Mouse (Mus musculus) hematopoietic stem cell, adult 5-6 weeks (primary cell): ENCODE results near the gene Cyp2j13. TPM values are rescaled to one million over a fixed set of nuclear protein-coding genes. Genes with fewer than 3 reads are reported as not detected.
"Not testable (repeated sequence)": the region's sequence is repeated elsewhere in the genome, so short reads cannot be mapped to it uniquely, and the experiment has no call there.

Experiments used
- ATAC-seq, 2 experiments: fragments of 125-278 bp in 1 of 2; replicated peaks in 1 of 2; 2 replicates each; pipeline ENCODE4 v1.8.0; 2016 to 2017; ENCODE audit warnings: inconsistent platforms in 2 of 2, mild to moderate bottlenecking in 2 of 2, moderate number of reproducible peaks in 2 of 2, low read depth in 1 of 2, moderate TSS enrichment in 1 of 2; ENCODE audit not compliant: low FRiP score in 2 of 2, poor library complexity in 2 of 2, severe bottlenecking in 2 of 2, insufficient read depth in 1 of 2, low TSS enrichment in 1 of 2
- total RNA-seq: library from RNA; stranded (forward); fragments of 172-1452, 232-1000 nt; gene quantifications from 2 replicates; pipeline ENCODE4 v1.2.3, GENCODE M21; 2017

Gene Cyp2j13
- not detected in 2 replicates for total RNA-seq

- peak; percentile 59 to 75; a peak in 3 of 4 replicates for ATAC-seq
Measured at GRCm38 (mm10) chr4:96077261-96078125, at the start of gene Cyp2j13. Cyp2j13 (minus strand) TSS chr4:96077546.

GRCm38 (mm10) chr4:96096841-96097240 lies 19.5 kb upstream of the Cyp2j13 start:
- ATAC-seq, result no peak

- ATAC-seq, result no peak
Measured at GRCm38 (mm10) chr4:96091869-96092268, 14.5 kb upstream of the Cyp2j13 start.

DNA sequence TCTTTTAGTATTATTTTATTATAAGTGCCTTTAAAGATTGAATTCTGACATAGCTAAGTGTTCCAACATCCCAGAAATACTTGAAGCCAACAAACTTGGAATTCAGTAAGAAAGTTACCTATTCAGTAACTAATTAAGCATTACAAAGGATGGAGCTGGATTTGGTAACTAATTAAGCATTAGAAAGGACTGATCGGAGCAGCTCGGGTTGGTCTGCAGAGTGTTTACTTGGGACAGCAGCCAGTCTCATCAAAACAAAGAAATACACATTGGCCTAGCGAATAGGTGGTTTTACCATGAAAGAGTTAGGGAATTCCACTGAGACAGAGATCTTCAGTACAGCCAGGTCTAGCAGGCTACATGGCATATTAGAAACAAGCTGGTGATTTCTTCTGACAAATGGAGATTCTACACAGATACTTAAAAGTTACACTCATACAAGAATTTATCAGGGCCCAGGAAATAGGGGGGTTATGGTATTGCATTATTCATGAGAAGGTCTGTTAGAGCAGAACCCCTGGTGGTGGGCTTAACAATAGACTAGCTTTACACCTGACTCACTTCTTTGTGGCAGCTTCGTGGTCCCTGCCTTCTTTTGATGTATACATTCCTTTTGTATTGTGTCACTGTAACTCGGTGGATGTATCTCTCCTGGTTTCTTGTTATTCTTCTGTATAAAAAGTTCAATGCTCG lies 12.2 kb upstream of the Cyp2j13 start:
- ATAC-seq, result not testable (repeated sequence)

DNA sequence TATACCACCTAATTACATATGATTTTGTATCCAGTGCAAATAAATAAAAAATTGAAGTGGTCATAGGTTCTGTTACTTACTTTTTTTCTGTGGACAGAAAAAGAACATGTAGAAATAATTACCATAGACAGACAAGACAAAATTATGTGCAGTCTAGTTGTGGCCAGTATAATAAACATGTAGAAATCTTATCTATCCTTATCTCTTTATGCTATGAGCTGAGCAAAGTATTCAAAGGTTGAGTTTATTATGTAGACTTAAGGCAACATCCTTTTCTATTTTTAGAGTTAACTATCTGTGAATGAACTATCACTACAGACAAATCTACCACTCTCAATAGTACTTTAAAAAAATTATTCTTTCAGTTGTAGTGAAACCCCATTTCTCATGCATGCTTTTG lies 962 bp upstream of the Cyp2j13 start:
- ATAC-seq, result no peak

- ATAC-seq, result no peak
Measured at GRCm38 (mm10) chr4:96062045-96062444, 15.3 kb downstream of the Cyp2j13 start.

DNA sequence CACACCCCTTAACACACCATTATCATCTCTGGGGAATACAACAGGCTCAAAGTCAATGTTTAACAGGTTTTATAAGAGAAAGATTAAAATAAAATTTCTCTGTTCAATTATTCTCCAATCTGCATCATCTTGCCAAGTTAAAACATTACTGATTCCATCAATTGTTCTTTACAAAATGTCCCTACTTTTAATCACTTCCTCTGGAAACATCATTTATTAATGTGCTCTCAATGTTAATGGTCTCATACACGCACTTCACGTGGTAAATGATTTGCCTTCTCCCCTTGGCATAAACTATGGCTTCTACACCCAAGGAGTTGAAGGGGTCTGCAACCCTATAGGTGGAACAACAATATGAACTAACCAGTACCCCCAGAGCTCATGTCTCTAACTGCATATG lies 17.2 kb downstream of the Cyp2j13 start:
- ATAC-seq, result no peak

DNA sequence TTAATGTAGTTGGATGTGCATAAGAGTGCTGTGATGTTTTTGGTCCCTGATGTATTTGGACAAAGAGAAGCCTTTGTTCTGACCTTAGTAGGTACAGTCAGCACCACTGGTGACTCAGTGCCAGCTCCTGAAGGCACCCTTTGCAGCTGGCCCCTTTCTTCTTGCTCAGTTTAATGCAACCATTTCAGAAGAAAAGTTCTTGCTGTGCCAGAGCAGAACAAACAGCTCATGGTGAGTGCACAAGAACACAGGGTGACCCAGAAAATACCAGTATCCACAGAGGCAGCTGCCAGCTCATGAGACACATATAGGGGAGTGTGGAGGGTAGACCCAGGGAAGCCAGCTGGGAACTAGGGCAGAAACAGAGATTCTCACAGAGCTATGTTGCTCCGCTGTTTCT lies 48.9 kb downstream of the Cyp2j13 start:
- ATAC-seq, result no peak

DNA sequence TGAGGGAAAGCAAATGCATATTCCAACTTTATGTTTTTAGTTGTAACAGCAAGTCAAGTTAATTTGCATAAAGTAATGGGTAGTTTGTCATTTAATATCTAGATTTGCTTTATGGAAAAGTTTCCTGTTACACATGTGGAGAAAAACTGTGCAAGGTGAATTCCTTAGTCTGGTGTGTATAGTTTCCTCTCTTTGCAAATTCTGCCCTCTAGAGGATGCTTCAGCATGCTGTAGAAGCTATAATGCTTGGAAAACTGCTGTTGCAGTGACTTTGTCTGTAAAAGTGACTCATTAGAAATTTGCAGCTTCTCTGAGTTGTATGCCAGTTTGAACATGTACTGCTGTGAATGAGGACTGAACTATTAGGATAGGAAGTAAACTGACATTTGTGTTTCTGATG lies 54.5 kb downstream of the Cyp2j13 start:
- ATAC-seq, result peak in 1 of 2 experiments; percentile 25; a peak in 1 of 4 replicates

DNA sequence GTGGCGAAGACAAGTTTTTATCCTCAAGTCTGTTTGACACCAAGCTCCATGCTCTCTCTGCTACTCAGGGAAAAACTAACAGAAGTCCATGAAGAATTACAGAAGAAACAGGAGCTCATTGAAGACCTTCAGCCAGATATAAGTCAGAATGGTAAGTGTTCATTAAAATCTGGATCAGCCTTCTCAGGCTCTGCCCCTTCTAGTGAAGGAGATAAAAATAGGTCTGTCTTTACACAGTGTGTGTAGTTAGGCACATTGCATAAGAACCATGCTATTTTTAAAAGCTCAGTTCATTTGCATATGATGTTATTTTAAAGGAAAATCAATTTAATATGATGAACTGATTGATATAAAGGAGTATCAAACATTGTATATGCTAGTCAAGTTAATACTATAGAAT lies 60.5 kb downstream of the Cyp2j13 start:
- ATAC-seq, result no peak

GRCm38 (mm10) chr4:95982221-95982620 lies 95.1 kb downstream of the Cyp2j13 start:
- not testable (repeated sequence) for ATAC-seq

Other genes with a start within 250 kb of the Cyp2j13 start
- gene Hook1, start 110.3 kb downstream of the Cyp2j13 start, total RNA-seq, result 43.5 and 50.1 TPM in 2 replicates
- not detected in 2 replicates for gene Cyp2j12, start 63.6 kb upstream of the Cyp2j13 start, total RNA-seq
- not detected in 2 replicates for gene Cyp2j7, start 159.1 kb upstream of the Cyp2j13 start, total RNA-seq